Mouse (Mus musculus): ENCODE measurements around the gene Man2a2. TPM values are rescaled to one million over a fixed set of nuclear protein-coding genes. Genes with fewer than 3 reads are reported as not detected.
A peak's percentile ranks its signal among the peaks of the same experiment; 100 is the strongest.

Man2a2 gene
- polyA plus RNA-seq, 1 experiment from 2014 or later = 8.5 TPM

- peak overlapping the region; percentile 87 for H3K27ac ChIP-seq (ENCODE audit: low read length)
- H3K4me1 ChIP-seq (ENCODE audit: insufficient read depth, low read depth, low read length) = peaks cover 8% of the 10 kb centered on the region
- peak overlapping the region; percentile 92 for H3K4me3 ChIP-seq (ENCODE audit: low read depth, low read length)
- peak; percentile 64 for ATAC-seq
- 0 out of 2 replicates have a peak, but pooled peaks cover 4% of the 10 kb centered on the region for H3K36me3 ChIP-seq (ENCODE audit: insufficient read depth, low read length)
- peak overlapping the region; percentile 91 for H3K4me2 ChIP-seq (replicated peaks; ENCODE audit: low read depth, low read length)
- DNase-seq (ENCODE audit: low spot score) = peak; percentile 86
- H3K9me3 ChIP-seq (ENCODE audit: low read length) = no peaks in the 10 kb centered on the region
- under 1% methylated on average over 22 of the region's 31 CpGs for WGBS
- no peak for TF ChIP-seq EP300 (IDR thresholded peaks at IDR 0.05)
- TF ChIP-seq CTCF (IDR thresholded peaks at IDR 0.05) = no peak; the same call in 1 of the 2 replicates
- no peaks in the 10 kb centered on the region for H3K27me3 ChIP-seq (replicated peaks; ENCODE audit: insufficient read depth, low read length)
- H3K9ac ChIP-seq (replicated peaks; ENCODE audit: low read depth) = peak overlapping the region; percentile 64
Measured at GRCm38 (mm10) chr7:80370649-80371040, 530 bp downstream of the Man2a2 start.

- H3K9me3 ChIP-seq (ENCODE audit: low read length) = no peaks in the 10 kb centered on the region
- WGBS = 24% methylated on average over 4 of the region's 4 CpGs
Measured at GRCm38 (mm10) chr7:80369967-80370431, 1.2 kb downstream of the Man2a2 start.

GRCm38 (mm10) chr7:80369461-80369860 is 1.7 kb downstream of the Man2a2 start:
- H3K27ac ChIP-seq (ENCODE audit: low read length) = peak overlapping the region; percentile 87
- no peak overlapping the region for H3K4me3 ChIP-seq (ENCODE audit: low read depth, low read length)
- no peaks in the 10 kb centered on the region for H3K27me3 ChIP-seq (replicated peaks; ENCODE audit: insufficient read depth, low read length)
- no peak for ATAC-seq
- H3K4me1 ChIP-seq (ENCODE audit: insufficient read depth, low read depth, low read length) = peaks cover 8% of the 10 kb centered on the region
- 0 out of 2 replicates have a peak, but pooled peaks cover 4% of the 10 kb centered on the region for H3K36me3 ChIP-seq (ENCODE audit: insufficient read depth, low read length)
- peak overlapping the region; percentile 91 for H3K4me2 ChIP-seq (replicated peaks; ENCODE audit: low read depth, low read length)
- no peak for TF ChIP-seq CTCF (IDR thresholded peaks at IDR 0.05)
- TF ChIP-seq EP300 (IDR thresholded peaks at IDR 0.05) = no peak
- WGBS = 49% methylated on average over 5 of the region's 5 CpGs
- no peaks in the 10 kb centered on the region for H3K9me3 ChIP-seq (ENCODE audit: low read length)
- no peak overlapping the region for H3K9ac ChIP-seq (replicated peaks; ENCODE audit: low read depth)
- no peak for DNase-seq (ENCODE audit: low spot score)

More at GRCm38 (mm10) chr7:80369967-80370431, 1.2 kb downstream of the Man2a2 start:
- Histone ChIP-seq H3K4me1 (ENCODE audit: insufficient read depth, low read depth, low read length) (peaks cover 8% of the 10 kb centered on the region), H3K27me3 (replicated peaks; ENCODE audit: insufficient read depth, low read length) (no peaks in the 10 kb centered on the region), H3K27ac (ENCODE audit: low read length) (peak overlapping the region; percentile 87), H3K4me2 (replicated peaks; ENCODE audit: low read depth, low read length) (peak overlapping the region; percentile 91), H3K36me3 (ENCODE audit: insufficient read depth, low read length) (0 out of 2 replicates have a peak, but pooled peaks cover 4% of the 10 kb centered on the region), H3K9ac (replicated peaks; ENCODE audit: low read depth) (0 out of 2 replicates have a peak overlapping the region, but pooled peaks have one; percentile 64), H3K4me3 (ENCODE audit: low read depth, low read length) (peak overlapping the region; percentile 92)
- no peak; the same call in 1 of the 2 replicates for TF ChIP-seq EP300 (IDR thresholded peaks at IDR 0.05)
- no peak for TF ChIP-seq CTCF (IDR thresholded peaks at IDR 0.05)
- peak; percentile 83 for DNase-seq (ENCODE audit: low spot score)
- peak; percentile 47 for ATAC-seq

- Histone ChIP-seq H3K9ac (replicated peaks; ENCODE audit: low read depth) (no peak overlapping the region), H3K4me1 (ENCODE audit: insufficient read depth, low read depth, low read length) (peaks cover 8% of the 10 kb centered on the region), H3K36me3 (ENCODE audit: insufficient read depth, low read length) (peaks cover 10% of the 10 kb centered on the region; the same call in 1 of the 2 replicates), H3K4me2 (replicated peaks; ENCODE audit: low read depth, low read length) (no peak overlapping the region), H3K27ac (ENCODE audit: low read length) (peak overlapping the region; percentile 33; the same call in 1 of the 2 replicates), H3K4me3 (ENCODE audit: low read depth, low read length) (no peak overlapping the region), H3K27me3 (replicated peaks; ENCODE audit: insufficient read depth, low read length) (no peaks in the 10 kb centered on the region), H3K9me3 (ENCODE audit: low read length) (no peaks in the 10 kb centered on the region)
- ATAC-seq (peak; percentile 8; the same call in 1 of the 2 replicates), DNase-seq (ENCODE audit: low spot score) (peak; percentile 69)
- WGBS = 52% methylated on average over 20 of the region's 20 CpGs
- TF ChIP-seq EP300 (IDR thresholded peaks at IDR 0.05) (no peak), CTCF (IDR thresholded peaks at IDR 0.05) (no peak)
Measured at GRCm38 (mm10) chr7:80368635-80369421, 2.3 kb downstream of the Man2a2 start.

- ATAC-seq (no peak), DNase-seq (ENCODE audit: low spot score) (no peak)
- Histone ChIP-seq H3K9me3 (ENCODE audit: low read length) (no peaks in the 10 kb centered on the region), H3K27ac (ENCODE audit: low read length) (no peak overlapping the region), H3K4me1 (ENCODE audit: insufficient read depth, low read depth, low read length) (peaks cover 8% of the 10 kb centered on the region), H3K36me3 (ENCODE audit: insufficient read depth, low read length) (peaks cover 17% of the 10 kb centered on the region; the same call in 1 of the 2 replicates), H3K9ac (replicated peaks; ENCODE audit: low read depth) (no peak overlapping the region), H3K27me3 (replicated peaks; ENCODE audit: insufficient read depth, low read length) (no peaks in the 10 kb centered on the region), H3K4me2 (replicated peaks; ENCODE audit: low read depth, low read length) (no peak overlapping the region), H3K4me3 (ENCODE audit: low read depth, low read length) (no peak overlapping the region)
- 86% methylated on average over 9 of the region's 9 CpGs for WGBS
- TF ChIP-seq CTCF (IDR thresholded peaks at IDR 0.05) (no peak), EP300 (IDR thresholded peaks at IDR 0.05) (no peak)
Measured at GRCm38 (mm10) chr7:80368009-80368408, 3.2 kb downstream of the Man2a2 start.

- H3K4me1 ChIP-seq (ENCODE audit: insufficient read depth, low read depth, low read length) = peaks cover 8% of the 10 kb centered on the region
- no peak overlapping the region for H3K9ac ChIP-seq (replicated peaks; ENCODE audit: low read depth)
- ATAC-seq (no peak), DNase-seq (ENCODE audit: low spot score) (no peak)
- H3K27ac ChIP-seq (ENCODE audit: low read length) = no peak overlapping the region
- peaks cover 22% of the 10 kb centered on the region for H3K36me3 ChIP-seq (ENCODE audit: insufficient read depth, low read length)
- TF ChIP-seq CTCF (IDR thresholded peaks at IDR 0.05) (no peak), EP300 (IDR thresholded peaks at IDR 0.05) (no peak)
- no peaks in the 10 kb centered on the region for H3K27me3 ChIP-seq (replicated peaks; ENCODE audit: insufficient read depth, low read length)
- WGBS = 97% methylated on average over 7 of the region's 7 CpGs
- no peak overlapping the region for H3K4me2 ChIP-seq (replicated peaks; ENCODE audit: low read depth, low read length)
- H3K9me3 ChIP-seq (ENCODE audit: low read length) = no peaks in the 10 kb centered on the region
- no peak overlapping the region for H3K4me3 ChIP-seq (ENCODE audit: low read depth, low read length)
Measured at GRCm38 (mm10) chr7:80367232-80367631, 3.9 kb downstream of the Man2a2 start.

All from lung, postnatal 0 days (tissue).